Mouse (Mus musculus) spleen, adult 2 months (tissue): ENCODE measurements at regions not wholly inside any gene's neighbourhood (a gene's known extent, or its start where the extent isn't known, plus 50 kb on each side); places are given as distances from the start of the nearest gene placed in this dataset.
"Not testable (repeated sequence)": the region's sequence is repeated elsewhere in the genome, so short reads cannot be mapped to it uniquely, and the experiment has no call there.

ENCODE experiments used
- DNase-seq, 2 experiments: peaks; one replicate each; pipeline versions ENCODE4 v3.0.0 to v3.0.0-alpha.2; 2012 to 2021; ENCODE audit warnings: low spot score in 2 of 2, low read depth in 1 of 2
- H3K27ac ChIP-seq: fragments of 200-500 bp; 2 replicates; pipeline ENCODE4 v1.5.1; 2012; ENCODE audit warnings: low read length, inconsistent platforms; ENCODE audit not compliant: insufficient read depth
- H3K27me3 ChIP-seq: fragments of 200-500 bp; 2 replicates; pipeline ENCODE4 v1.6.1; 2012; ENCODE audit warnings: mild to moderate bottlenecking, moderate library complexity, low read length, inconsistent platforms; ENCODE audit not compliant: control insufficient read depth, insufficient read depth
- H3K36me3 ChIP-seq: fragments of 200-500 bp; 2 replicates; pipeline ENCODE4 v1.6.1; 2012; ENCODE audit warnings: mild to moderate bottlenecking, low read length, inconsistent platforms; ENCODE audit not compliant: control insufficient read depth, insufficient read depth
- H3K4me1 ChIP-seq: fragments of 200-500 bp; 2 replicates; pipeline ENCODE4 v1.6.1; 2011; ENCODE audit warnings: inconsistent platforms; ENCODE audit not compliant: control insufficient read depth, insufficient read depth, insufficient read length
- H3K4me3 ChIP-seq: fragments of 200-500 bp; 2 replicates; pipeline ENCODE4 v1.5.1; 2011; ENCODE audit warnings: mild to moderate bottlenecking, inconsistent platforms; ENCODE audit not compliant: insufficient read depth, insufficient read length; ENCODE audit errors: extremely low read depth
- CTCF ChIP-seq: fragments of 200-500 bp; IDR thresholded peaks from 2 replicates; pipeline ENCODE4 v1.5.1; 2011; ENCODE audit warnings: mild to moderate bottlenecking, inconsistent platforms; ENCODE audit not compliant: insufficient read depth, insufficient read length, insufficient replicate concordance; ENCODE audit errors: extremely low read depth
- POLR2A ChIP-seq: fragments of 200-500 bp; IDR thresholded peaks from 2 replicates; pipeline ENCODE4 v1.6.1; 2011; ENCODE audit warnings: low read depth, low read length, inconsistent platforms
- WGBS: fragments of 180-500 bp; shearing (Covaris S2); methylation state at CpG from one replicate; pipeline ENCODE4 v1.1.7; 2018; 5-methylcytosine and 5-hydroxymethylcytosine counted together

- no peak for DNase-seq
- Histone ChIP-seq H3K4me3 (no peak overlapping the region), H3K27me3 (no peaks in the 10 kb centered on the region), H3K36me3 (no peaks in the 10 kb centered on the region), H3K4me1 (no peaks in the 10 kb centered on the region), H3K27ac (no peak overlapping the region)
- 27% methylated on average over 1 of the region's 1 CpGs for WGBS
- TF ChIP-seq POLR2A, result no peak
- no peak for TF ChIP-seq CTCF
Measured at GRCm38 (mm10) chr12:115121259-115121658, 926.3 kb upstream of the Zfp386 start.

- no peak for DNase-seq
- Histone ChIP-seq H3K27ac (no peak overlapping the region), H3K4me1 (no peaks in the 10 kb centered on the region), H3K27me3 (no peaks in the 10 kb centered on the region), H3K4me3 (no peak overlapping the region), H3K36me3 (no peaks in the 10 kb centered on the region)
- TF ChIP-seq CTCF, result no peak
Measured at GRCm38 (mm10) chr12:115121899-115122298, 925.6 kb upstream of the Zfp386 start.

- H3K27me3 ChIP-seq, H3K4me3 ChIP-seq, H3K4me1 ChIP-seq, H3K27ac ChIP-seq, DNase-seq, H3K36me3 ChIP-seq: not testable (repeated sequence)
- 75% methylated on average over 4 of the region's 6 CpGs for WGBS
Measured at GRCm38 (mm10) chr12:115132930-115133329, 914.6 kb upstream of the Zfp386 start.

GRCm38 (mm10) chr12:115145407-115145806, 902.1 kb upstream of the Zfp386 start:
- not testable (repeated sequence) for H3K27ac ChIP-seq, H3K36me3 ChIP-seq, DNase-seq, H3K4me3 ChIP-seq, H3K4me1 ChIP-seq, H3K27me3 ChIP-seq
- 10% methylated on average over 1 of the region's 1 CpGs for WGBS

- not testable (repeated sequence) for H3K4me3 ChIP-seq, H3K36me3 ChIP-seq, H3K27ac ChIP-seq, H3K4me1 ChIP-seq, H3K27me3 ChIP-seq
- TF ChIP-seq CTCF, result 0 out of 2 replicates have a peak, but pooled peaks have one; percentile 1
- 85% methylated on average over 2 of the region's 2 CpGs for WGBS
- DNase-seq, result peak in 1 of 2 experiments; percentile 11
Measured at GRCm38 (mm10) chr12:115146471-115146870, 901.1 kb upstream of the Zfp386 start.

GRCm38 (mm10) chr12:115151967-115152366, 895.6 kb upstream of the Zfp386 start:
- H3K4me1 ChIP-seq, DNase-seq, H3K36me3 ChIP-seq, H3K27ac ChIP-seq, H3K27me3 ChIP-seq, H3K4me3 ChIP-seq: not testable (repeated sequence)
- 69% methylated on average over 1 of the region's 1 CpGs for WGBS

- not testable (repeated sequence) for H3K4me1 ChIP-seq, H3K4me3 ChIP-seq, DNase-seq, H3K27me3 ChIP-seq, H3K36me3 ChIP-seq
- H3K27ac ChIP-seq, result peak overlapping the region; percentile 22; the same call in 1 of the 2 replicates
- WGBS, result 16% methylated on average over 2 of the region's 2 CpGs
Measured at GRCm38 (mm10) chr12:115158231-115158630, 889.3 kb upstream of the Zfp386 start.

GRCm38 (mm10) chr12:115158717-115159232, 888.7 kb upstream of the Zfp386 start:
- not testable (repeated sequence) for DNase-seq, H3K4me1 ChIP-seq, H3K4me3 ChIP-seq, H3K36me3 ChIP-seq, H3K27ac ChIP-seq, H3K27me3 ChIP-seq
- WGBS, result 41% methylated on average over 2 of the region's 2 CpGs

GRCm38 (mm10) chr12:115165499-115165898, 882.0 kb upstream of the Zfp386 start:
- H3K4me1 ChIP-seq, H3K36me3 ChIP-seq, H3K4me3 ChIP-seq, H3K27me3 ChIP-seq: not testable (repeated sequence)
- peak overlapping the region; percentile 96 for H3K27ac ChIP-seq
- WGBS, result 0% methylated on average over 2 of the region's 2 CpGs
- peak; percentile 3 to 33 for DNase-seq

- peak overlapping the region; percentile 96 for H3K27ac ChIP-seq
- H3K36me3 ChIP-seq, H3K4me3 ChIP-seq, DNase-seq, H3K27me3 ChIP-seq, H3K4me1 ChIP-seq: not testable (repeated sequence)
- 17% methylated on average over 1 of the region's 1 CpGs for WGBS
Measured at GRCm38 (mm10) chr12:115166006-115166405, 881.5 kb upstream of the Zfp386 start.
